Mouse (Mus musculus) activated CD4-positive, CD25-positive, alpha-beta regulatory T cell (primary cell): Measurements from ENCODE around the gene Mrpl44. TPM values are rescaled to one million over a fixed set of nuclear protein-coding genes. Genes with fewer than 3 reads are reported as not detected.

Source experiments
- polyA plus RNA-seq, 2 experiments: library from polyadenylated mRNA; unstranded; fragments of 100-300 nt; shearing (Covaris generic); gene quantifications; one replicate each; pipeline ENCODE4 v1.2.1; 2017

The Mrpl44 gene
- 10 to 100 TPM; 31.0 to 40.7 TPM for polyA plus RNA-seq

GRCm38 (mm10) chr1:79775927-79776458 lies at the start of gene Mrpl44, which contains the start of gene Wdfy1:
TSS of gene Mrpl44 (plus strand) at chr1:79776018.
TSS of gene Wdfy1 (minus strand) at chr1:79776143.

Other genes with a start within 250 kb of the Mrpl44 start
- gene Ap1s3, start 104.0 kb upstream of the Mrpl44 start, polyA plus RNA-seq, result 1 to 10 TPM; 1.2 to 2.7 TPM
- 10 to 100 TPM; 10.4 to 12.2 TPM for gene Wdfy1, start 125 bp downstream of the Mrpl44 start, polyA plus RNA-seq
- 1 to 10 TPM in 1 of 2 experiments, not detected in 1; 1.1 TPM for gene Serpine2, start 85.2 kb downstream of the Mrpl44 start, polyA plus RNA-seq